Mouse (Mus musculus) lung, postnatal 0 days (tissue): ENCODE measurements around the gene Iscu. TPM values are rescaled to one million over a fixed set of nuclear protein-coding genes. Genes with fewer than 3 reads are reported as not detected.

Experiments
- ATAC-seq: fragments of 200-750 bp; cut with Nextera tagmentation; 2 replicates; pipeline ENCODE4 v1.8.0; 2017; ENCODE audit warnings: moderate library complexity
- DNase-seq: peaks from one replicate; pipeline ENCODE4 v3.0.0-alpha.2; 2016; ENCODE audit warnings: low spot score
- H3K27ac ChIP-seq: fragments of 300-500 bp; sonication (generic); 2 replicates; pipeline ENCODE4 v1.5.1; 2014; ENCODE audit warnings: antibody characterized with exemption, mild to moderate bottlenecking, low read length, mixed read lengths
- H3K27me3 ChIP-seq: fragments of 300-500 bp; sonication (generic); replicated peaks from 2 replicates; pipeline ENCODE4 v1.6.1; 2014; ENCODE audit warnings: low read length, mixed read lengths; ENCODE audit not compliant: insufficient read depth
- H3K36me3 ChIP-seq: fragments of 300-500 bp; sonication (generic); 2 replicates; pipeline ENCODE4 v1.6.1; 2014; ENCODE audit warnings: low read length, mixed read lengths; ENCODE audit not compliant: insufficient read depth
- H3K4me1 ChIP-seq: fragments of 300-500 bp; sonication (generic); 2 replicates; pipeline ENCODE4 v1.6.1; 2014; ENCODE audit warnings: antibody characterized with exemption, low read depth, low read length, mixed read lengths; ENCODE audit not compliant: insufficient read depth
- H3K4me2 ChIP-seq: fragments of 300-500 bp; sonication (generic); replicated peaks from 2 replicates; pipeline ENCODE4 v1.6.1; 2014; ENCODE audit warnings: low read depth, mild to moderate bottlenecking, low read length, moderate library complexity, mixed read lengths
- H3K4me3 ChIP-seq: fragments of 300-500 bp; sonication (generic); 2 replicates; pipeline ENCODE4 v1.5.1; 2014; ENCODE audit warnings: low read depth, low read length
- H3K9ac ChIP-seq: fragments of 300-500 bp; sonication (generic); replicated peaks from 2 replicates; pipeline ENCODE4 v1.6.1; 2014; ENCODE audit warnings: low read depth, mild to moderate bottlenecking
- H3K9me3 ChIP-seq: fragments of 300-500 bp; sonication (generic); 2 replicates; pipeline ENCODE4 v1.6.1; 2016; ENCODE audit warnings: low read length, mixed read lengths
- CTCF ChIP-seq: IDR thresholded peaks from 2 replicates; pipeline ENCODE4 v1.5.1; 2016; ENCODE audit warnings: antibody characterized with exemption, mild to moderate bottlenecking
- EP300 ChIP-seq: IDR thresholded peaks from 2 replicates; pipeline ENCODE4 v1.6.1; 2016; ENCODE audit warnings: antibody characterized with exemption, mild to moderate bottlenecking, control low read depth
- WGBS: fragments of 180-500 bp; shearing (Covaris S2); extraction: QIAGEN DNeasy Blood & Tissue Kit; methylation state at CpG from one replicate; pipeline ENCODE4 v1.1.7; 2014; 5-methylcytosine and 5-hydroxymethylcytosine counted together
- polyA plus RNA-seq: library from polyadenylated mRNA; unstranded; fragments of >200 nt; fragmentation: Nextera tagmentation; extraction: Ambion mirVana; gene quantifications from 2 replicates; pipeline ENCODE4 v1.2.1, GENCODE M21; 2015

The Iscu gene
- polyA plus RNA-seq, 1 experiment from 2014 or later: 225 TPM

- H3K4me1 ChIP-seq: no peaks in the 10 kb centered on the region
- ATAC-seq (peak; percentile 78), DNase-seq (no peak)
- peaks cover 4% of the 10 kb centered on the region; the same call in 1 of the 2 replicates for H3K36me3 ChIP-seq
- no peaks in the 10 kb centered on the region for H3K27me3 ChIP-seq
- H3K4me2 ChIP-seq: no peak overlapping the region
- H3K9me3 ChIP-seq: no peaks in the 10 kb centered on the region
- TF ChIP-seq EP300 (no peak), CTCF (no peak)
- H3K9ac ChIP-seq: no peak overlapping the region
- H3K27ac ChIP-seq: 0 out of 2 replicates have a peak overlapping the region, but pooled peaks have one; percentile 14
- WGBS: 75% methylated on average over 13 of the region's 13 CpGs
- no peak overlapping the region for H3K4me3 ChIP-seq
Measured at GRCm38 (mm10) chr5:113765641-113766526, 6.7 kb upstream of the Iscu start.

GRCm38 (mm10) chr5:113768806-113769205 is 3.7 kb upstream of the Iscu start:
- Histone ChIP-seq H3K27ac (no peak overlapping the region), H3K4me3 (no peak overlapping the region), H3K27me3 (no peaks in the 10 kb centered on the region), H3K36me3 (no peaks in the 10 kb centered on the region), H3K9me3 (no peaks in the 10 kb centered on the region), H3K9ac (no peak overlapping the region), H3K4me2 (no peak overlapping the region), H3K4me1 (0 out of 2 replicates have a peak, but pooled peaks cover under 1% of the 10 kb centered on the region)
- no peak for ATAC-seq
- TF ChIP-seq EP300 (no peak), CTCF (no peak)
- WGBS: 85% methylated on average over 8 of the region's 8 CpGs
- DNase-seq: no peak

- Histone ChIP-seq H3K36me3 (peaks cover 8% of the 10 kb centered on the region; the same call in 1 of the 2 replicates), H3K27ac (peak overlapping the region; percentile 95), H3K4me3 (peak overlapping the region; percentile 86), H3K4me1 (0 out of 2 replicates have a peak, but pooled peaks cover 2% of the 10 kb centered on the region), H3K4me2 (peak overlapping the region; percentile 85), H3K9me3 (no peaks in the 10 kb centered on the region), H3K27me3 (no peaks in the 10 kb centered on the region), H3K9ac (peak overlapping the region; percentile 80)
- ATAC-seq (peak; percentile 85), DNase-seq (peak; percentile 97)
- 0 out of 2 replicates have a peak, but pooled peaks have one; percentile 7 for TF ChIP-seq CTCF
- peak; percentile 77 for TF ChIP-seq EP300
- WGBS: 3% methylated on average over 89 of the region's 97 CpGs
Measured at GRCm38 (mm10) chr5:113771213-113772162, 1.1 kb upstream of the Iscu start.

GRCm38 (mm10) chr5:113772905-113773519 is 464 bp downstream of the Iscu start:
- ATAC-seq (peak; percentile 20), DNase-seq (peak; percentile 38)
- H3K4me1 ChIP-seq: 0 out of 2 replicates have a peak, but pooled peaks cover 2% of the 10 kb centered on the region
- H3K4me2 ChIP-seq: peak overlapping the region; percentile 85
- H3K9me3 ChIP-seq: no peaks in the 10 kb centered on the region
- no peaks in the 10 kb centered on the region for H3K27me3 ChIP-seq
- peak overlapping the region; percentile 86 for H3K4me3 ChIP-seq
- 2% methylated on average over 26 of the region's 38 CpGs for WGBS
- peaks cover 16% of the 10 kb centered on the region; the same call in 1 of the 2 replicates for H3K36me3 ChIP-seq
- TF ChIP-seq CTCF: no peak
- TF ChIP-seq EP300: no peak
- H3K9ac ChIP-seq: peak overlapping the region; percentile 59
- H3K27ac ChIP-seq: peak overlapping the region; percentile 78

GRCm38 (mm10) chr5:113773664-113774063 is 1.1 kb downstream of the Iscu start:
- ATAC-seq (peak; percentile 43), DNase-seq (peak; percentile 93)
- no peaks in the 10 kb centered on the region for H3K9me3 ChIP-seq
- peaks cover 22% of the 10 kb centered on the region for H3K36me3 ChIP-seq
- peak overlapping the region; percentile 85 for H3K4me2 ChIP-seq
- no peaks in the 10 kb centered on the region for H3K27me3 ChIP-seq
- no peak overlapping the region; the same call in 1 of the 2 replicates for H3K9ac ChIP-seq
- no peak for TF ChIP-seq EP300
- TF ChIP-seq CTCF: peak; percentile 96
- peak overlapping the region; percentile 78 for H3K27ac ChIP-seq
- H3K4me3 ChIP-seq: peak overlapping the region; percentile 86
- H3K4me1 ChIP-seq: 0 out of 2 replicates have a peak, but pooled peaks cover 2% of the 10 kb centered on the region
- 0% methylated on average over 7 of the region's 7 CpGs for WGBS
